Mouse (Mus musculus): ENCODE results near the gene Dtd2. TPM values are rescaled to one million over a fixed set of nuclear protein-coding genes. Genes with fewer than 3 reads are reported as not detected.

Gene Dtd2
- polyA plus RNA-seq, 1 experiment from 2014 or later = 16.7 TPM

DNA sequence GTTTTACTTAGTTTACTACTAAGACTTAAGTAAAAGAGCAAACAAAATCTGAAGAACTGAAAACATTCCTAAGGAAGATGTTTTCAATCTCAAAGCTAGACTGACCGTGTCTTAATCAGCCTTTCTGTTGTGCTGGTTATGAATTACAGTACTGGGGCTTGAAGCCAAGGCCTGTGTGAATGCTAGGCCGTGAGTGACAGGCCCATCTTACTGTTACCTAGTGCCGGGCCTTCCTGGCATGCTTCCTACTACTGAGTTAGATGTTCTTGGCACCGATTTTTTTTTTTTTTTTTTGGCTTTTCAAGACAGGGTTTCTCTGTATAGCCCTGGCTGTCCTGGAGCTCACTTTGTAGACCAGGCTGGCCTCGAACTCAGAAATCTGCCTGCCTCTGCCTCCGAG, 48.7 kb downstream of the Dtd2 start:
- no peak overlapping the region for H3K27ac ChIP-seq
- H3K4me2 ChIP-seq = no peak overlapping the region
- H3K9me3 ChIP-seq (replicated peaks) = no peaks in the 10 kb centered on the region
- no peak for DNase-seq
- WGBS (ENCODE audit: insufficient replicate concordance) = 84% methylated on average over 6 of the region's 6 CpGs
- H3K27me3 ChIP-seq = no peaks in the 10 kb centered on the region
- H3K9ac ChIP-seq = no peak overlapping the region
- peaks cover 71% of the 10 kb centered on the region for H3K36me3 ChIP-seq
- no peak for ATAC-seq (ENCODE audit: low read depth)
- no peak overlapping the region for H3K4me3 ChIP-seq (replicated peaks)
- no peaks in the 10 kb centered on the region for H3K4me1 ChIP-seq (replicated peaks)

DNA sequence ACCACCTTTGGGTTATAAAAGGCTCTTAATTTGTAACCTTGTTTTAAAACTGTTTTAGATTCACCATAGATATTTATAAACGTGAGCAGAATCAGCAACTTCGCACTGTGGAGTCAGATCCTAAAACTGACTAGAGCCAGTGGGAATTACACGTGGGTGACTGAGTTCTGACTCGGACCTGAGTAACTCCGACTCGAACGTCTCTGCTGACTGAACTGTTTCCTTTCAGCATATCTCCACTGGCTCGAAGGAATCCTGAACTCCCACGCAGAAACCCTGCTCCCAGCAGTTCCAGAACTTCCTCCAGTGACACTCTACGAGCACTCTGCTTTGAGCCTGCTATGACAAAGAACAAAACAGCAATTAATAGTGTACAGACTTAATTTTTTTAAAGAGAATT, 54.0 kb downstream of the Dtd2 start:
- no peak overlapping the region for H3K27ac ChIP-seq
- no peak overlapping the region for H3K4me2 ChIP-seq
- no peaks in the 10 kb centered on the region for H3K4me1 ChIP-seq (replicated peaks)
- 83% methylated on average over 10 of the region's 10 CpGs for WGBS (ENCODE audit: insufficient replicate concordance)
- no peak overlapping the region for H3K4me3 ChIP-seq (replicated peaks)
- ATAC-seq (ENCODE audit: low read depth) (no peak), DNase-seq (no peak)
- no peaks in the 10 kb centered on the region for H3K9me3 ChIP-seq (replicated peaks)
- H3K36me3 ChIP-seq = peaks cover 91% of the 10 kb centered on the region
- H3K9ac ChIP-seq = no peak overlapping the region
- no peaks in the 10 kb centered on the region for H3K27me3 ChIP-seq

DNA sequence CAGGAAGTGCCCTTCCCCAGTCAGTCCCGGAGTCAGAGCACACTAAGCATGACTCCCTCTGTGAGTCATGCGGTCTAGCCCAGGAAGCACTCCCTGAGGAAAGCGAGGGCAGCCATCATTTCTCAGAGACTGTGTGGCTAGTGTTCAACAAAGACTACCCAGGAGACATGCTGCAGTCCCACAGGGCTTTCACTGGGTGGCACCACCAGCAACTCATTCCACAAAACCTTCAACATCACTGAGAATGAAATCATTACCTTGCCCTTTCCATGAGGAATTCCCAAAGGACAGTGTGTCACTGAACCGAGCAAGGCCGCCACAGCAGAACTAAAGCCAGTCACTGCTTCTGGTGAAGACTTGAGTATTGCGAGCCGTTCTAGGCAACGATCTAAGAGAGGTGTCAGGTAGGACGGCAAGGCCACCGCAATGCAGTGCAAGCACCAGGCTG, 58.8 kb downstream of the Dtd2 start:
- H3K4me1 ChIP-seq (replicated peaks) = no peaks in the 10 kb centered on the region
- no peak overlapping the region for H3K9ac ChIP-seq
- WGBS (ENCODE audit: insufficient replicate concordance) = 90% methylated on average over 10 of the region's 10 CpGs
- ATAC-seq (ENCODE audit: low read depth) = no peak
- no peak overlapping the region for H3K27ac ChIP-seq
- H3K4me3 ChIP-seq (replicated peaks) = no peak overlapping the region
- no peaks in the 10 kb centered on the region for H3K27me3 ChIP-seq
- no peaks in the 10 kb centered on the region for H3K9me3 ChIP-seq (replicated peaks)
- no peak for DNase-seq
- no peak overlapping the region for H3K4me2 ChIP-seq
- peaks cover 79% of the 10 kb centered on the region for H3K36me3 ChIP-seq

DNA sequence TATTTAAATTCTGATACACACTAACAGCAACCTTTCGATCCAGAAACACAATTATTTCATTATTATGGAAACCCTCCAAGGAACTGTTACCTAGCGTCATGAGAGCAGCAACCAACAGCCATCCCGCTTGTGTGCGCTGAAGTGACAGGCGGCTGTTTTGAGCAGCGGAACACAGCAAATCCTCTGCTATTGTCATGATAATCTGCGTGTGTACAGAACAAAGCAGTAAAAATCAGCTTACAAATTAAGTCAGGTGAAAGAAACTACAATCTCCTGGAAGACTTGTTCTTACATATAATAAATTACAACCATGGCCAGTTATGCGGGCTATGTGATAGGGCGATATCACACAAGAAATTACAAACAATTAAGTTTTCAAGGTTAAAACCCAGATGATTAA, 61.0 kb downstream of the Dtd2 start:
- no peak overlapping the region for H3K4me3 ChIP-seq (replicated peaks)
- H3K36me3 ChIP-seq = peaks cover 62% of the 10 kb centered on the region
- 89% methylated on average over 9 of the region's 9 CpGs for WGBS (ENCODE audit: insufficient replicate concordance)
- H3K4me2 ChIP-seq = no peak overlapping the region
- no peak for DNase-seq
- no peaks in the 10 kb centered on the region for H3K4me1 ChIP-seq (replicated peaks)
- H3K27me3 ChIP-seq = no peaks in the 10 kb centered on the region
- no peak overlapping the region for H3K27ac ChIP-seq
- H3K9me3 ChIP-seq (replicated peaks) = no peaks in the 10 kb centered on the region
- no peak for ATAC-seq (ENCODE audit: low read depth)
- H3K9ac ChIP-seq = no peak overlapping the region

DNA sequence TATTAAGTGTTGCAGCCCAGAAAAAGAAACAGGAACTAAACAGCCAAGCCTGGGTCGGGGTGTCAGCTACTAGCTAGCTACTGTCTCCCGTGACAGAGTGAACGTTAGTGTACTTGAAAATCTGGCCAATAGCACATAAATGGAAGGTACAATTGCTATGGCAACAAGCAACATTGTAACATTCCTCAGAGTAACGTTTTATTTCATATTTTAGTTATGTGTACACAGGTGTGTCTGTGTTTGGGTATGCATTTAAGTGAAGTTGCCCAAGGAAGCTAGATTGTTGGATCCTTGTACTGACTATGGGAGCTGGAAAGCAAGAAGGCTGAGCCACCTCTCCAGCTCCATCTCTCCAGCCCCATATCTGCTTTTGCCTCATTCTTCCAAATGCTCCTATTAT, 66.5 kb downstream of the Dtd2 start:
- peaks cover 50% of the 10 kb centered on the region for H3K36me3 ChIP-seq
- ATAC-seq (ENCODE audit: low read depth) (no peak), DNase-seq (no peak)
- no peaks in the 10 kb centered on the region for H3K4me1 ChIP-seq (replicated peaks)
- H3K4me3 ChIP-seq (replicated peaks) = no peak overlapping the region
- no peaks in the 10 kb centered on the region for H3K9me3 ChIP-seq (replicated peaks)
- no peak overlapping the region for H3K27ac ChIP-seq
- H3K9ac ChIP-seq = no peak overlapping the region
- no peaks in the 10 kb centered on the region for H3K27me3 ChIP-seq
- 66% methylated on average over 4 of the region's 4 CpGs for WGBS (ENCODE audit: insufficient replicate concordance)
- no peak overlapping the region for H3K4me2 ChIP-seq

Other genes starting within 250 kb of the Dtd2 start
- 29.6 and 32.1 TPM in 2 replicates for gene Hectd1, start 177.0 kb downstream of the Dtd2 start, polyA plus RNA-seq (2015; fragmentation: Nextera tagmentation; extraction: Ambion mirVana)
- 5.1 and 6.0 TPM in 2 replicates for gene Heatr5a, start 35.2 kb downstream of the Dtd2 start, polyA plus RNA-seq (2015; fragmentation: Nextera tagmentation; extraction: Ambion mirVana)
- gene Gpr33, start 21.6 kb upstream of the Dtd2 start, polyA plus RNA-seq (2015; fragmentation: Nextera tagmentation; extraction: Ambion mirVana) = not detected in 2 replicates
- gene Nubpl, start 91.2 kb upstream of the Dtd2 start, polyA plus RNA-seq (2015; fragmentation: Nextera tagmentation; extraction: Ambion mirVana) = 6.2 and 6.3 TPM in 2 replicates